Mouse (Mus musculus) cerebellum, postnatal 14 days (tissue): ENCODE results near the gene Acsf2.
"Not testable (repeated sequence)": the region's sequence is repeated elsewhere in the genome, so short reads cannot be mapped to it uniquely, and the experiment has no call there.

Experiments used
- DNase-seq, 2 experiments: peaks; one replicate each; pipeline ENCODE4 v3.0.0; 2021; ENCODE audit warnings: mixed read lengths in 2 of 2

Acsf2 gene

GRCm38 (mm10) chr11:94601321-94602281 lies at the start of gene Acsf2:
Gene Acsf2, minus strand, starts transcription at chr11:94601871.
- peak; percentile 41 to 51 for DNase-seq

GRCm38 (mm10) chr11:94651241-94651640 lies 49.6 kb upstream of the Acsf2 start:
- not testable (repeated sequence) for DNase-seq

GRCm38 (mm10) chr11:94646457-94646856 lies 44.8 kb upstream of the Acsf2 start:
- DNase-seq: no peak

GRCm38 (mm10) chr11:94644461-94645219 lies 43.0 kb upstream of the Acsf2 start:
- no peak for DNase-seq

GRCm38 (mm10) chr11:94634431-94634830 lies 32.8 kb upstream of the Acsf2 start:
- DNase-seq: no peak

GRCm38 (mm10) chr11:94632988-94633387 lies 31.3 kb upstream of the Acsf2 start:
- DNase-seq: no peak

GRCm38 (mm10) chr11:94631969-94632368 lies 30.3 kb upstream of the Acsf2 start:
- no peak for DNase-seq

- peak; percentile 39 to 45 for DNase-seq
These were observed 28.7 kb upstream of the Acsf2 start for GRCm38 (mm10) chr11:94630199-94631011.

- DNase-seq: no peak
These were observed 28.2 kb upstream of the Acsf2 start for GRCm38 (mm10) chr11:94629884-94630198.

GRCm38 (mm10) chr11:94629199-94629883 lies 27.7 kb upstream of the Acsf2 start, which contains the start of gene Lrrc59:
Gene Lrrc59, plus strand, starts transcription at chr11:94629767.
- peak; percentile 96 to 97 for DNase-seq

GRCm38 (mm10) chr11:94622162-94622561 lies 20.5 kb upstream of the Acsf2 start:
- no peak for DNase-seq

- no peak for DNase-seq
These were observed 19.8 kb upstream of the Acsf2 start for GRCm38 (mm10) chr11:94621458-94621852.

GRCm38 (mm10) chr11:94620766-94621457 lies 19.2 kb upstream of the Acsf2 start:
- DNase-seq: no peak

- no peak for DNase-seq
These were observed 16.0 kb upstream of the Acsf2 start for GRCm38 (mm10) chr11:94617646-94618045.

- no peak for DNase-seq
These were observed 13.8 kb upstream of the Acsf2 start for GRCm38 (mm10) chr11:94615494-94615893.

- no peak for DNase-seq
These were observed 12.9 kb upstream of the Acsf2 start for GRCm38 (mm10) chr11:94614603-94615002.

GRCm38 (mm10) chr11:94610744-94611740 lies 9.4 kb upstream of the Acsf2 start:
- no peak for DNase-seq

GRCm38 (mm10) chr11:94602356-94602955 lies 785 bp upstream of the Acsf2 start:
- no peak for DNase-seq

GRCm38 (mm10) chr11:94600447-94600846 lies 1.2 kb downstream of the Acsf2 start:
- DNase-seq: no peak
